Mouse (Mus musculus) limb, embryonic 15.5 days (tissue): ENCODE results near the gene Bckdk. TPM values are rescaled to one million over a fixed set of nuclear protein-coding genes. Genes with fewer than 3 reads are reported as not detected.

Experiments used
- ATAC-seq: fragments of 200-750 bp; cut with Nextera tagmentation; 2 replicates; pipeline ENCODE4 v1.8.0; 2017; ENCODE audit warnings: low read depth, moderate TSS enrichment; ENCODE audit not compliant: insufficient number of reproducible peaks, low FRiP score, low TSS enrichment
- H3K27ac ChIP-seq: fragments of 300-500 bp; sonication (generic); 2 replicates; pipeline ENCODE4 v1.5.1; 2015; ENCODE audit warnings: moderate library complexity, mild to moderate bottlenecking, inconsistent platforms
- H3K27me3 ChIP-seq: fragments of 300-500 bp; sonication (generic); 2 replicates; pipeline ENCODE4 v1.6.1; 2015; ENCODE audit warnings: inconsistent platforms
- H3K36me3 ChIP-seq: fragments of 300-500 bp; sonication (generic); 2 replicates; pipeline ENCODE4 v1.6.1; 2015; ENCODE audit warnings: inconsistent platforms
- H3K4me1 ChIP-seq: fragments of 300-500 bp; sonication (generic); 2 replicates; pipeline ENCODE4 v1.6.1; 2015; ENCODE audit warnings: inconsistent platforms
- H3K4me2 ChIP-seq: fragments of 300-500 bp; sonication (generic); 2 replicates; pipeline ENCODE4 v1.6.1; 2015; ENCODE audit warnings: mild to moderate bottlenecking, inconsistent platforms
- H3K4me3 ChIP-seq: fragments of 300-500 bp; sonication (generic); 2 replicates; pipeline ENCODE4 v1.5.1; 2015; ENCODE audit warnings: mild to moderate bottlenecking, inconsistent platforms
- H3K9ac ChIP-seq: fragments of 300-500 bp; sonication (generic); 2 replicates; pipeline ENCODE4 v1.6.1; 2015; ENCODE audit warnings: inconsistent platforms
- H3K9me3 ChIP-seq: fragments of 300-500 bp; sonication (generic); 2 replicates; pipeline ENCODE4 v1.6.1; 2016; ENCODE audit warnings: inconsistent platforms
- WGBS: fragments of 180-500 bp; shearing (Covaris S2); methylation state at CpG from one replicate; pipeline ENCODE4 v1.1.7; 2015; 5-methylcytosine and 5-hydroxymethylcytosine counted together
- polyA plus RNA-seq: library from polyadenylated mRNA; unstranded; fragments of >200 nt; fragmentation: Nextera tagmentation; extraction: Ambion mirVana; gene quantifications from 2 replicates; pipeline ENCODE4 v1.2.1, GENCODE M21; 2015

Gene Bckdk
- polyA plus RNA-seq, 1 experiment from 2014 or later: 98.3 TPM

- no peak for ATAC-seq
- Histone ChIP-seq H3K9me3 (no peaks in the 10 kb centered on the region), H3K27me3 (no peaks in the 10 kb centered on the region), H3K4me3 (no peak overlapping the region), H3K4me1 (peaks cover 10% of the 10 kb centered on the region), H3K36me3 (no peaks in the 10 kb centered on the region), H3K9ac (no peak overlapping the region), H3K4me2 (no peak overlapping the region), H3K27ac (no peak overlapping the region)
- 30% methylated on average over 10 of the region's 10 CpGs for WGBS
Measured at GRCm38 (mm10) chr7:127898179-127898956, 5.5 kb upstream of the Bckdk start.

- Histone ChIP-seq H3K4me2 (no peak overlapping the region), H3K27me3 (no peaks in the 10 kb centered on the region), H3K9me3 (no peaks in the 10 kb centered on the region), H3K4me3 (no peak overlapping the region), H3K36me3 (no peaks in the 10 kb centered on the region), H3K4me1 (peaks cover 6% of the 10 kb centered on the region), H3K27ac (no peak overlapping the region), H3K9ac (no peak overlapping the region)
- ATAC-seq: no peak
- 40% methylated on average over 7 of the region's 7 CpGs for WGBS
Measured at GRCm38 (mm10) chr7:127899997-127900396, 3.9 kb upstream of the Bckdk start.

GRCm38 (mm10) chr7:127901772-127902171, 2.1 kb upstream of the Bckdk start:
- Histone ChIP-seq H3K36me3 (peaks cover 16% of the 10 kb centered on the region), H3K27ac (no peak overlapping the region), H3K9me3 (no peaks in the 10 kb centered on the region), H3K4me3 (no peak overlapping the region), H3K4me1 (peaks cover 10% of the 10 kb centered on the region), H3K9ac (no peak overlapping the region), H3K27me3 (no peaks in the 10 kb centered on the region), H3K4me2 (no peak overlapping the region)
- no peak for ATAC-seq
- WGBS: 78% methylated on average over 2 of the region's 2 CpGs

DNA sequence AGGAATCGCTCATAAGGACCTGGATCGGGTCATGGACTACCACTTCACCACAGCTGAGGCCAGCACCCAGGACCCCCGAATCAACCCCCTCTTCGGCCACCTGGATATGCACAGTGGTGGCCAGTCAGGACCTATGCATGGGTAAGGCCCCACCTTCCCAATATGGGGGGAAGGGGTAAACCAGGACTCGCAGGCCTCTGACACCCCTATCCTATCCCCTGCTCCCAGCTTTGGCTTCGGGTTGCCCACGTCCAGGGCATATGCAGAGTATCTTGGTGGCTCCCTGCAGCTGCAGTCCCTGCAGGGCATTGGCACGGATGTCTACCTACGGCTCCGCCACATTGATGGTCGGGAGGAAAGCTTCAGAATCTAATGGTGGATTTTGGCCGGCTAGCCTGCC, 4.1 kb downstream of the Bckdk start:
- WGBS: 95% methylated on average over 12 of the region's 12 CpGs
- Histone ChIP-seq H3K9ac (no peak overlapping the region), H3K27ac (no peak overlapping the region), H3K27me3 (no peaks in the 10 kb centered on the region), H3K4me2 (no peak overlapping the region), H3K4me3 (no peak overlapping the region), H3K36me3 (peaks cover 50% of the 10 kb centered on the region), H3K9me3 (no peaks in the 10 kb centered on the region), H3K4me1 (peaks cover 14% of the 10 kb centered on the region)
- no peak for ATAC-seq

- H3K27me3 ChIP-seq: no peaks in the 10 kb centered on the region
- no peak overlapping the region for H3K27ac ChIP-seq
- peaks cover 50% of the 10 kb centered on the region for H3K36me3 ChIP-seq
- ATAC-seq: no peak
- peaks cover 18% of the 10 kb centered on the region for H3K4me1 ChIP-seq
- H3K4me2 ChIP-seq: no peak overlapping the region
- H3K9me3 ChIP-seq: no peaks in the 10 kb centered on the region
- H3K4me3 ChIP-seq: no peak overlapping the region
- WGBS: 87% methylated on average over 4 of the region's 4 CpGs
- H3K9ac ChIP-seq: no peak overlapping the region
Measured at GRCm38 (mm10) chr7:127908656-127909055, 4.8 kb downstream of the Bckdk start.

- Histone ChIP-seq H3K9me3 (no peaks in the 10 kb centered on the region), H3K36me3 (peaks cover 49% of the 10 kb centered on the region), H3K9ac (peak within 1 kb of the TSS; percentile 87), H3K27me3 (no peaks in the 10 kb centered on the region), H3K4me1 (peaks cover 7% of the 10 kb centered on the region), H3K4me3 (peak within 1 kb of the TSS; percentile 94), H3K27ac (peak within 1 kb of the TSS; percentile 94), H3K4me2 (peak within 1 kb of the TSS; percentile 62)
- peak; percentile 90 for ATAC-seq
- 1% methylated on average over 40 of the region's 40 CpGs for WGBS
Measured at GRCm38 (mm10) chr7:127912190-127912871, 8.4 kb downstream of the Bckdk start, which contains the start of gene Kat8. Kat8 (plus strand) TSS chr7:127912516.

DNA sequence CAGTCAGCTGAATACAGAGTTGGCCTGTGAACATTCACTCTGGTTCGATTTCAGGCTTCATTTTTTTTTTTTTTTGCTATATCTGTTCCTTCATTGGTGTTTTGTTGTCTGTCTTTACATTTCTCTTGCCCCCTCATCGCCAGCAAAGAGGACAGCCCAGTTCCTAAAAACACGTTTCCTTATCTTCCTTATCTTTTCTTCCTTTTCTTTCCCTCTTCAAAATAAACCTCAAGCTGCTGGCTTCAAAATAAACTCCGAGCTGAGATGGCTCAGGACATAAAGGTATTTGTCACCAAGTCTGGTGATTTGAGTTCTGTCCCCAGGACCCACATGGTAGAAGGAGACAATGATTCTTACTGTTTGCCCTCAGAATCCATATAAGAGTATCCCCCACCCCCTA, 9.1 kb downstream of the Bckdk start:
- peak overlapping the region; percentile 87 for H3K9ac ChIP-seq
- no peaks in the 10 kb centered on the region for H3K9me3 ChIP-seq
- H3K27ac ChIP-seq: peak overlapping the region; percentile 94
- H3K27me3 ChIP-seq: no peaks in the 10 kb centered on the region
- peak overlapping the region; percentile 94 for H3K4me3 ChIP-seq
- H3K36me3 ChIP-seq: peaks cover 47% of the 10 kb centered on the region
- no peak for ATAC-seq
- H3K4me2 ChIP-seq: peak overlapping the region; percentile 62
- 18% methylated on average over 4 of the region's 4 CpGs for WGBS
- peaks cover 7% of the 10 kb centered on the region for H3K4me1 ChIP-seq

DNA sequence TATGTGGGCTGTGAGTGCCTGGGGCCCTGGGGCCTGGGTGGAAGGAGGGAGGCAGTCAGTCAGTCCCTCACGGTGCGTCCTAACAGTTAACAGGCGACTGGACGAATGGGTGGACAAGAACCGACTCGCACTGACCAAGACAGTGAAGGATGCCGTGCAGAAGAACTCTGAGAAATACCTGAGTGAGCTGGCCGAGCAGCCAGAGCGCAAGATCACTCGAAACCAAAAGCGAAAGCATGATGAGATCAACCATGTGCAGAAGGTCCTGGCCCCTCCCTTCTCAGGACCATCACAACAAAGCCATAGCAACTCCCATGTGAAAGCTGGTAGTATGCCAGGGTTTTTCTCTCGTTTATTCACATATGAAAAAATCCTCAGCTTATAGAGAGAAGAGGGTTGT, 11.4 kb downstream of the Bckdk start:
- Histone ChIP-seq H3K27me3 (no peaks in the 10 kb centered on the region), H3K4me2 (no peak overlapping the region), H3K9me3 (no peaks in the 10 kb centered on the region), H3K36me3 (peaks cover 37% of the 10 kb centered on the region), H3K4me1 (peaks cover 7% of the 10 kb centered on the region), H3K9ac (no peak overlapping the region), H3K27ac (no peak overlapping the region), H3K4me3 (no peak overlapping the region)
- WGBS: 84% methylated on average over 12 of the region's 12 CpGs
- no peak for ATAC-seq

DNA sequence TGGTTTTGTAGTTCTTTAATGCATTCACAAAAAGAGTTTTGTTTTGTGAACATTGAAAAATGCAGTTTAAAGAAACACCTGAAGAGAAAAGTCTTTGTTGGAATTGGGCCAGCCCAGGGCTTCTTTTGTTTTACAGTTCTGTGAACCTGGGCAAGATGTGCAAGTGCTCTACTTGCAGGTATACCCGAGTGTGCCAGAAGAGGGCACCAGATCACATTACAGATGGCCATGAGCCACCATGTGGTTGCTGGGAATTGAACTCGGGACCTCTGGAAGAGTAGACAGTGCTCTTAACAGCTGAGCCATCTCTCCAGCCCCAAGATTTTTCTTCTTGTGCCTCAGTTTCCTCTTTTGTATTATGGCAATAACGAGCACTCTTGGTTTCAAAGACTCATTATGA, 14.3 kb downstream of the Bckdk start:
- WGBS: 53% methylated on average over 3 of the region's 3 CpGs
- H3K9me3 ChIP-seq: no peaks in the 10 kb centered on the region
- peaks cover 56% of the 10 kb centered on the region for H3K36me3 ChIP-seq
- no peaks in the 10 kb centered on the region for H3K27me3 ChIP-seq
- H3K4me2 ChIP-seq: no peak overlapping the region
- H3K9ac ChIP-seq: no peak overlapping the region
- no peak overlapping the region for H3K4me3 ChIP-seq
- H3K4me1 ChIP-seq: peaks cover under 1% of the 10 kb centered on the region
- H3K27ac ChIP-seq: no peak overlapping the region
- ATAC-seq: no peak

- Histone ChIP-seq H3K9me3 (no peaks in the 10 kb centered on the region), H3K36me3 (peaks cover 62% of the 10 kb centered on the region)
Measured at GRCm38 (mm10) chr7:127919290-127919689, 15.4 kb downstream of the Bckdk start.

GRCm38 (mm10) chr7:127921516-127921915, 17.6 kb downstream of the Bckdk start:
- ATAC-seq: no peak
- no peak overlapping the region for H3K27ac ChIP-seq
- H3K9ac ChIP-seq: no peak overlapping the region
- no peak overlapping the region for H3K4me2 ChIP-seq
- WGBS: 70% methylated on average over 8 of the region's 8 CpGs
- peaks cover 69% of the 10 kb centered on the region for H3K36me3 ChIP-seq
- H3K27me3 ChIP-seq: no peaks in the 10 kb centered on the region
- no peaks in the 10 kb centered on the region for H3K9me3 ChIP-seq
- H3K4me1 ChIP-seq: no peaks in the 10 kb centered on the region
- H3K4me3 ChIP-seq: no peak overlapping the region

More at GRCm38 (mm10) chr7:127919290-127919689, 15.4 kb downstream of the Bckdk start:
- 80% methylated on average over 7 of the region's 7 CpGs for WGBS
- Histone ChIP-seq H3K4me2 (no peak overlapping the region), H3K9ac (no peak overlapping the region), H3K4me1 (no peaks in the 10 kb centered on the region), H3K4me3 (no peak overlapping the region), H3K27ac (no peak overlapping the region), H3K27me3 (no peaks in the 10 kb centered on the region)
- no peak for ATAC-seq
